Mouse (Mus musculus): ENCODE results near the gene Znrf2. TPM values are rescaled to one million over a fixed set of nuclear protein-coding genes. Genes with fewer than 3 reads are reported as not detected.

Znrf2 gene
- polyA plus RNA-seq, 1 experiment from 2014 or later = 6.7 TPM

DNA sequence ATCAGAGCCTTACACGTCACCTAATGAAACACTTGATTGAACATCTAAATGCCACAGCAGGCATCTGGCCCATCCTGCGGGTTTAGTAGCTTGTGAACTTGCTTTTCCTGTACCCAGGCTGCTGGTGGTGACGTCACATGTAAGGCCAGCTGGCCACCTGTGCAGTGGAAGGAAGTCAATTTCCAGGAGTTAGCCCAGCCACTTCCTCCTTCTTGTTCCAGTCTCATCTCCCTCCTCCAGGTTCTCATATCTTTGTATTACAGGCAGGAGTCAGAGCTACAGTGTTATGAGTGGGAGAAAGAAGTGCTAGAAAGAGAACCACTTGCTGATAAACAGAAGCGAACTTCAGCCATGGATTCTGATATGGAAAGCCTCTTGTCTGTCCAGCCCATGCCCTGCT, 99.4 kb downstream of the Znrf2 start:
- 48% methylated on average over 4 of the region's 4 CpGs for WGBS
- TF ChIP-seq CTCF (IDR thresholded peaks at IDR 0.05; ENCODE audit: low read depth) = no peak
- Histone ChIP-seq H3K27me3 (ENCODE audit: insufficient read depth, low read length) (no peaks in the 10 kb centered on the region), H3K4me2 (ENCODE audit: low read length) (no peak overlapping the region), H3K36me3 (ENCODE audit: insufficient read depth, low read length) (no peaks in the 10 kb centered on the region), H3K9ac (ENCODE audit: low read depth, low read length) (no peak overlapping the region), H3K4me1 (replicated peaks; ENCODE audit: insufficient read depth, low read length) (no peaks in the 10 kb centered on the region), H3K9me3 (replicated peaks; ENCODE audit: low read length) (no peaks in the 10 kb centered on the region), H3K27ac (no peak overlapping the region), H3K4me3 (replicated peaks; ENCODE audit: low read depth, low read length) (no peak overlapping the region)
- DNase-seq (ENCODE audit: low spot score) (no peak), ATAC-seq (replicated peaks; ENCODE audit: low FRiP score, low read depth) (no peak)

DNA sequence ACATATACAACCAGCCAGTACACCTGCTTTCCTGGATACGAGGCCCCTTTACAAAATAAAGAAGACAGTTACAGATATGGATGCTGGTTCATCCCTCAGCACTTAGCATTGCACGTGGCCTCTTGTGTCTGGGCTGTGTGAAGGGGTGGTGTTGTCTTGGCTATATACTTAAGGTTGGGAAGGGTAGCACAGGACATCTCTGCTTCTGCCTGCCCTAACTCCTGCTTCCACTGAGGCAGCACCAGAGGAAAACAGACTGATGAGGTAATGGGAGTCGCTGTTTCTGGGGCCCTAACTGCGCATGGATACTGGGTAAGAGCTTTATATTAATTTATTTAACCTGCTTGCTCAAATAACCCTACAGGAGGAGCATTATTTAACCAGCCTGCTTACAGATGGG, 100.2 kb downstream of the Znrf2 start:
- no peak overlapping the region for H3K27ac ChIP-seq
- ATAC-seq (replicated peaks; ENCODE audit: low FRiP score, low read depth) (no peak), DNase-seq (ENCODE audit: low spot score) (no peak)
- H3K36me3 ChIP-seq (ENCODE audit: insufficient read depth, low read length) = no peaks in the 10 kb centered on the region
- H3K27me3 ChIP-seq (ENCODE audit: insufficient read depth, low read length) = no peaks in the 10 kb centered on the region
- WGBS = 77% methylated on average over 4 of the region's 4 CpGs
- H3K4me2 ChIP-seq (ENCODE audit: low read length) = no peak overlapping the region
- no peaks in the 10 kb centered on the region for H3K4me1 ChIP-seq (replicated peaks; ENCODE audit: insufficient read depth, low read length)
- H3K4me3 ChIP-seq (replicated peaks; ENCODE audit: low read depth, low read length) = no peak overlapping the region
- H3K9me3 ChIP-seq (replicated peaks; ENCODE audit: low read length) = no peaks in the 10 kb centered on the region
- TF ChIP-seq CTCF (IDR thresholded peaks at IDR 0.05; ENCODE audit: low read depth) = no peak
- no peak overlapping the region for H3K9ac ChIP-seq (ENCODE audit: low read depth, low read length)

DNA sequence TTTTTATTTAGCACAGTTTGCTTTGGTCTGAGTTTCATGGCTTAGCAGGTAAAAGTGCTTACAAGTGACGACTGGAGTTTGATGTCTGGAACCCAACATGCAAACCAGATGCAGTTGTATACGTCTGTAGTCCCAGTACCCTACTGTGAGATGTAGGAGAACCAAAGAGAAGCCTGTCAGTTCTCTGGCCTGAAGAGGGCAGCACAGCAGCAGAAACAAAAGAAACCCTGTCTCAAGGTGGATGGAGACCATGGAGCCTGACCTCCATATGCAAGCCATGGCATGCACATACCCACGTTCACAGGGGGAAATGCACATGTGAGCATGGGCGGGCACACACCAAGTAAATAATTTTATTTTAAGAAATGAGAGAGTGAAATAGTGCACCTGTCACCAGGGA, 100.8 kb downstream of the Znrf2 start:
- H3K27me3 ChIP-seq (ENCODE audit: insufficient read depth, low read length) = no peaks in the 10 kb centered on the region
- TF ChIP-seq CTCF (IDR thresholded peaks at IDR 0.05; ENCODE audit: low read depth) = peak; percentile 81
- H3K36me3 ChIP-seq (ENCODE audit: insufficient read depth, low read length) = no peaks in the 10 kb centered on the region
- no peak overlapping the region for H3K9ac ChIP-seq (ENCODE audit: low read depth, low read length)
- H3K27ac ChIP-seq = no peak overlapping the region
- no peaks in the 10 kb centered on the region for H3K4me1 ChIP-seq (replicated peaks; ENCODE audit: insufficient read depth, low read length)
- 36% methylated on average over 4 of the region's 4 CpGs for WGBS
- H3K4me3 ChIP-seq (replicated peaks; ENCODE audit: low read depth, low read length) = no peak overlapping the region
- H3K4me2 ChIP-seq (ENCODE audit: low read length) = no peak overlapping the region
- peak; percentile 69 for DNase-seq (ENCODE audit: low spot score)
- no peak for ATAC-seq (replicated peaks; ENCODE audit: low FRiP score, low read depth)
- H3K9me3 ChIP-seq (replicated peaks; ENCODE audit: low read length) = no peaks in the 10 kb centered on the region

DNA sequence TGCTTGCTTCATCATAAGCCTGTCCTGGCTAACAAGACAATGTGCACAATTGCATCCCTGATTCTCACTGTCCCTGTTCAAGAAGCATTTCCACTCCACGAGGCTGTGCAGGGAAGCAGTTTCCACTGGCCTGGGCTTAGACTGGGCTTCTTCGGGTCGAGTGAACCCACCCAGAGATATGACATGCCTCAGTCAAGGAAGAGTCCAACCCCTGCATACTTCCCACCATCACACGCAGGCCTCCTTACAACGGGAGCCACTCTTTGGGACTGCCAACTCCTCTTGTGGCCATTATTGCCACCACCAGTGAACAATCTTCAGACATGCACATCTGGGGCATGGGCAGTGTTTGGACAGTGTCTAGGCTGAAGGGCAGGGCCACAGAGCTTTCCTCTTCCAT, 101.8 kb downstream of the Znrf2 start:
- WGBS = 88% methylated on average over 5 of the region's 5 CpGs
- H3K4me2 ChIP-seq (ENCODE audit: low read length) = no peak overlapping the region
- no peak overlapping the region for H3K27ac ChIP-seq
- no peaks in the 10 kb centered on the region for H3K9me3 ChIP-seq (replicated peaks; ENCODE audit: low read length)
- DNase-seq (ENCODE audit: low spot score) = no peak
- no peak for TF ChIP-seq CTCF (IDR thresholded peaks at IDR 0.05; ENCODE audit: low read depth)
- H3K9ac ChIP-seq (ENCODE audit: low read depth, low read length) = no peak overlapping the region
- ATAC-seq (replicated peaks; ENCODE audit: low FRiP score, low read depth) = no peak
- H3K4me3 ChIP-seq (replicated peaks; ENCODE audit: low read depth, low read length) = no peak overlapping the region
- H3K36me3 ChIP-seq (ENCODE audit: insufficient read depth, low read length) = no peaks in the 10 kb centered on the region
- no peaks in the 10 kb centered on the region for H3K4me1 ChIP-seq (replicated peaks; ENCODE audit: insufficient read depth, low read length)
- H3K27me3 ChIP-seq (ENCODE audit: insufficient read depth, low read length) = no peaks in the 10 kb centered on the region

DNA sequence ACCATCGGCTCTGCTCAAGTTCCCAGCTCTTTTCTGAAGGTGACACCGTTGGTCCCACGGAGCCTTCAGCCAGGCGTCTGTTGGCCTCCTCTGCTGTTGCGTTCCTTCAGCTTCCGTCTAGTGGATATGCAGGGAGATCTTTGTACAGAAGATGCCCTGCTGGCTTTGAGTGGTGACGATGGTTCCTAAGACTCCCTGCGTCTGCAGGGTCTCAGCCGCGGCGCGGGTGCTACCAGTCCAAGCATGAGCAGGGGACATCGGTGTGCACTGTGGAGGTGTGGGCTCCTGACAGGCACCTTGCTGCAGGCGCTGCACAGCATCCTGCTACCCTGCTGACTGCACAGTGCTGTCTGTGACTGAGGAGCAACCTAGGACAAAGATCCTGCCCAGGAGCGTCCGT, 107.8 kb downstream of the Znrf2 start:
- Histone ChIP-seq H3K9ac (ENCODE audit: low read depth, low read length) (no peak overlapping the region), H3K36me3 (ENCODE audit: insufficient read depth, low read length) (0 out of 2 replicates have a peak, but pooled peaks cover 5% of the 10 kb centered on the region), H3K27me3 (ENCODE audit: insufficient read depth, low read length) (no peaks in the 10 kb centered on the region), H3K9me3 (replicated peaks; ENCODE audit: low read length) (no peaks in the 10 kb centered on the region), H3K4me3 (replicated peaks; ENCODE audit: low read depth, low read length) (no peak overlapping the region), H3K4me1 (replicated peaks; ENCODE audit: insufficient read depth, low read length) (no peaks in the 10 kb centered on the region), H3K27ac (no peak overlapping the region), H3K4me2 (ENCODE audit: low read length) (no peak overlapping the region)
- 94% methylated on average over 16 of the region's 16 CpGs for WGBS
- no peak for TF ChIP-seq CTCF (IDR thresholded peaks at IDR 0.05; ENCODE audit: low read depth)
- ATAC-seq (replicated peaks; ENCODE audit: low FRiP score, low read depth) (no peak), DNase-seq (ENCODE audit: low spot score) (no peak)

DNA sequence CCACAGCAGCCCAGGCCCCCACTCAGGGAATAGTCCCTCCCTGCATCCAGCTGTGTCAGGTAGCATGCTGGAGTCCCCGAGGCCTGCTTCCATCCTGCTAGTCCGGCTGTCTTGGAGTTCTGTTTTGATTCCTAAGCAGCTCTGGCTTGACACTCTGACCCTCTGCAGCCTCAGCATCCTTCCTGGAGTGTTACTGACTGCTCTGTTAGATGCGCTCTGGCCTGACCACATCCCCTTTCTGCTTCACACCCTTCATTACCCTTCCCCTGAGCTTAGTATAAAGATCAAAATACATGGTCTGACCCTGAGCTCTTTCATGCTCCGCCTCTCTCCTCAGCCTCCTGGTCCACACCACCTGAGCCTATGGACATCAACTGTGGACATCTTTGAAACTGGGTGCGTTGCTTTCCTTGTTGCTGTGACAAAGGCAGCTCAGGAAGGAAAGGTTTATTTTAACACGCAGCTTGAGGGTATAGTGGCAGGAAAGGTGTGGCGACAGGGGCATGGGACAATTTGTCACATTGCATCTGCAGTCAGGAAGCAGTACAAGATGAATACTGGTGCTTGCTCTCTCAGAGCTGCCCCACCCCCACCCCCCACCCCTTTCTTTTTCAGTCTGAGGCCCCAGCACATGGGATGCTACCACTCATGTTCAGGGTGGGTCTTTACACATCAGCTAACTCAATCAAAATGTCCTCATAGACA, 109.2 kb downstream of the Znrf2 start:
- Histone ChIP-seq H3K36me3 (ENCODE audit: insufficient read depth, low read length) (0 out of 2 replicates have a peak, but pooled peaks cover 5% of the 10 kb centered on the region), H3K9ac (ENCODE audit: low read depth, low read length) (no peak overlapping the region), H3K9me3 (replicated peaks; ENCODE audit: low read length) (no peaks in the 10 kb centered on the region), H3K27me3 (ENCODE audit: insufficient read depth, low read length) (no peaks in the 10 kb centered on the region), H3K4me2 (ENCODE audit: low read length) (no peak overlapping the region), H3K4me1 (replicated peaks; ENCODE audit: insufficient read depth, low read length) (no peaks in the 10 kb centered on the region), H3K27ac (no peak overlapping the region), H3K4me3 (replicated peaks; ENCODE audit: low read depth, low read length) (no peak overlapping the region)
- 49% methylated on average over 7 of the region's 7 CpGs for WGBS
- TF ChIP-seq CTCF (IDR thresholded peaks at IDR 0.05; ENCODE audit: low read depth) = no peak
- ATAC-seq (replicated peaks; ENCODE audit: low FRiP score, low read depth) (no peak), DNase-seq (ENCODE audit: low spot score) (no peak)

DNA sequence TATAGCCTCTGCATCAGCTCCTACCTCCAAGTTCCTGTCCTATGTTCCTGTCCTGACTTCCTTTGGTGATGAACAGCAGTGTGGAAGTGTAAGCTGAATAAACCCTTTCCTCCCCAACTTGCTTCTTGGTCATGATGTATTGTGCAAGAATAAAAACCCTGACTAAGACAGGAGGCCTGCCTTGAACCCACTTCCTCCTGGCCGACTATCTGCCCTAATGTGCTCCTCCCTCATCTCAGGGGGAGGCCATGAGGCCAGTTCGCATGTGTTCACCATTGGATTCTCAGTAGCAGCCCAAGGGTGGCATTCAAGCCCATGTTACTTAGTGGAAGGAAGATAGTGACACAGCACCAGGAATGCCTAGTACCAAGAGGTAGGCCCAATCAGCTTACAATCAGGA, 110.2 kb downstream of the Znrf2 start:
- Histone ChIP-seq H3K27ac (no peak overlapping the region), H3K4me1 (replicated peaks; ENCODE audit: insufficient read depth, low read length) (no peaks in the 10 kb centered on the region), H3K27me3 (ENCODE audit: insufficient read depth, low read length) (no peaks in the 10 kb centered on the region), H3K9me3 (replicated peaks; ENCODE audit: low read length) (no peaks in the 10 kb centered on the region), H3K4me2 (ENCODE audit: low read length) (no peak overlapping the region), H3K4me3 (replicated peaks; ENCODE audit: low read depth, low read length) (no peak overlapping the region), H3K9ac (ENCODE audit: low read depth, low read length) (no peak overlapping the region), H3K36me3 (ENCODE audit: insufficient read depth, low read length) (0 out of 2 replicates have a peak, but pooled peaks cover 5% of the 10 kb centered on the region)
- WGBS = 77% methylated on average over 2 of the region's 2 CpGs
- DNase-seq (ENCODE audit: low spot score) = no peak
- no peak for ATAC-seq (replicated peaks; ENCODE audit: low FRiP score, low read depth)
- TF ChIP-seq CTCF (IDR thresholded peaks at IDR 0.05; ENCODE audit: low read depth) = no peak
